Mouse (Mus musculus): ENCODE measurements around the gene Olfr624. TPM values are rescaled to one million over a fixed set of nuclear protein-coding genes. Genes with fewer than 3 reads are reported as not detected.
"Not testable (repeated sequence)": the region's sequence is repeated elsewhere in the genome, so short reads cannot be mapped to it uniquely, and the experiment has no call there.

Olfr624 gene
- under 1 TPM in 1 of 2 experiments, not detected in 1; 0.07 TPM for total RNA-seq (2021)
- long read RNA-seq, experiment 1 = 0 reads
- long read RNA-seq, experiment 2 = 0 reads

DNA sequence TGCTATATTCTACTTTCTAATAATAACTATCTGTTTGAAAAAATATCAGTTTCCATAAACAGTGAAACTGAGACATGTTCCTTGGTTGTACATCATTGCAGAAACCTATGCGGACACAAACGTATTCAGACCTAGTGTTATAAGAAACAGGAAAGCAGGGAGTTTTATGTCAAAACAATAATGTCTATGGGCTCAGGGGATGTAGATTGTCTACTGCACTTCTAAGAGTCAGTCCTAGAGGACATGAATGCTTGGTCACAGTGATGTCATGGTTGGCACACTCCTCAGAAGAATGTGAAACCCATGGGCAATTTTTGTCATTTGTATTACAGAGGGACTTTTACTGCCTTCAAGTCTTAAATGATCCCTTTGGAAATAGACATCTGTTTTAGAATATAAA, at the start of gene Olfr624:
Gene Olfr624, minus strand, starts transcription at position 101 of the 400 bp plus-strand sequence.
- no peak for DNase-seq (ENCODE audit: low spot score in 2 of 2)

- DNase-seq (ENCODE audit: low spot score in 2 of 2) = not testable (repeated sequence)
Measured at GRCm38 (mm10) chr7:103716398-103716797, 45.4 kb upstream of the Olfr624 start.

GRCm38 (mm10) chr7:103714371-103714770, 43.4 kb upstream of the Olfr624 start, which contains the start of gene Olfr243:
Gene Olfr243 (plus strand): TSS chr7:103714671.
- no peak for DNase-seq (ENCODE audit: low spot score in 2 of 2)

GRCm38 (mm10) chr7:103712024-103712423, 41.0 kb upstream of the Olfr624 start:
- no peak for DNase-seq (ENCODE audit: low spot score in 2 of 2)

GRCm38 (mm10) chr7:103699469-103699868, 28.5 kb upstream of the Olfr624 start:
- DNase-seq (ENCODE audit: low spot score in 2 of 2) = no peak

- no peak for DNase-seq (ENCODE audit: low spot score in 2 of 2)
Measured at GRCm38 (mm10) chr7:103682420-103682819, 11.4 kb upstream of the Olfr624 start, which contains the start of gene Olfr625-ps1. Gene Olfr625-ps1 (plus strand): TSS chr7:103682720.

- DNase-seq (ENCODE audit: low spot score in 2 of 2) = no peak
Measured at GRCm38 (mm10) chr7:103663598-103663997, 7.4 kb downstream of the Olfr624 start, which contains the start of gene Olfr623. Gene Olfr623 (minus strand): TSS chr7:103663698.

DNA sequence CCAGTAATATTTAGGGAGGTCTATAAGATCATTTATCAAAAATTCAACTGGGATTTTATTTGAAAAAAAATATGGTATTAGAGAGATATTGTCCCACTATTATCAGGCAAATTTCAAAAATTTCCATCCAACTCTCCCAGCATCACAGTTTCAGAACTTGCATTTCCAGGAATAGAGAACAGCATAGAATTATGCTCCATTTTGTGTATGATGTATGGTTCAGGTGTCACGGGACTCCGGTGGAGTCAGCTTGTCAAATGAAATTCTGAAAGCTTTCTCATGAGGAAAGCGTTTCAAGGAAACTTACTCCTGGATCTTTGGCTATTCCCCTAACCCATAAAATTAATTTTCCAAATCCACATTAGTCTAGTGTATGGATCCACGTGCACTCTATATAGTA, 26.9 kb downstream of the Olfr624 start:
- DNase-seq (ENCODE audit: low spot score in 2 of 2) = no peak

- no peak for DNase-seq (ENCODE audit: low spot score in 2 of 2)
Measured at GRCm38 (mm10) chr7:103642602-103643001, 28.4 kb downstream of the Olfr624 start, which contains the start of gene Olfr622. Gene Olfr622 (minus strand): TSS chr7:103642702.

- no peak for DNase-seq (ENCODE audit: low spot score in 2 of 2)
Measured at GRCm38 (mm10) chr7:103636795-103637194, 34.2 kb downstream of the Olfr624 start.

Other genes with a start within 250 kb of the Olfr624 start
- gene Olfr605, start 225.8 kb downstream of the Olfr624 start, total RNA-seq (2021) = not detected
- not detected for gene Olfr606, start 222.1 kb downstream of the Olfr624 start, total RNA-seq (2021)
- not detected for gene Olfr607, start 207.0 kb downstream of the Olfr624 start, total RNA-seq (2021)
- gene Olfr608, start 201.3 kb downstream of the Olfr624 start, total RNA-seq (2021) = not detected
- not detected for gene Olfr609, start 173.1 kb downstream of the Olfr624 start, total RNA-seq (2021)
- not detected for gene Olfr610, start 159.1 kb downstream of the Olfr624 start, total RNA-seq (2021)
- gene Olfr611, start 150.3 kb downstream of the Olfr624 start, total RNA-seq (2021) = not detected
- not detected for gene Olfr612, start 128.5 kb downstream of the Olfr624 start, total RNA-seq (2021)
- gene Olfr613, start 123.1 kb downstream of the Olfr624 start, total RNA-seq (2021) = not detected
- gene Olfr615, start 115.1 kb downstream of the Olfr624 start, total RNA-seq (2021) = not detected
- gene Olfr616, start 102.0 kb downstream of the Olfr624 start, total RNA-seq (2021) = not detected
- not detected for gene Olfr617, start 98.1 kb downstream of the Olfr624 start, total RNA-seq (2021)
- not detected for gene Olfr618, start 81.1 kb downstream of the Olfr624 start, total RNA-seq (2021)
- gene Olfr619, start 70.6 kb downstream of the Olfr624 start, total RNA-seq (2021) = not detected
- not detected for gene Olfr620, start 58.7 kb downstream of the Olfr624 start, total RNA-seq (2021)
- gene Olfr622, start 28.5 kb downstream of the Olfr624 start, total RNA-seq (2021) = not detected
- gene Olfr623, start 7.5 kb downstream of the Olfr624 start, total RNA-seq (2021) = not detected
- gene Olfr625-ps1, start 11.5 kb upstream of the Olfr624 start, total RNA-seq (2021) = not detected
- not detected for gene Olfr243, start 43.5 kb upstream of the Olfr624 start, total RNA-seq (2021)
- gene Olfr628, start 59.2 kb upstream of the Olfr624 start, total RNA-seq (2021) = not detected
- not detected for gene Olfr629, start 73.8 kb upstream of the Olfr624 start, total RNA-seq (2021)
- gene Olfr630, start 86.1 kb upstream of the Olfr624 start, total RNA-seq (2021) = not detected
- not detected for gene Olfr69, start 100.4 kb upstream of the Olfr624 start, total RNA-seq (2021)
- not detected for gene Olfr68, start 108.5 kb upstream of the Olfr624 start, total RNA-seq (2021)
- not detected for gene Olfr67, start 120.6 kb upstream of the Olfr624 start, total RNA-seq (2021)
- gene Hbb-bt, start 142.8 kb upstream of the Olfr624 start, total RNA-seq (2021) = 10 to 100 TPM; 40.8 to 52.6 TPM
- gene Hbb-bs, start 156.9 kb upstream of the Olfr624 start, total RNA-seq (2021) = 100 to 1,000 TPM; 337 to 460 TPM
- not detected for gene Hbb-bh2, start 169.3 kb upstream of the Olfr624 start, total RNA-seq (2021)
- gene Hbb-bh1, start 172.0 kb upstream of the Olfr624 start, total RNA-seq (2021) = not detected
- gene Hbb-y, start 182.0 kb upstream of the Olfr624 start, total RNA-seq (2021) = not detected
- not detected for gene Olfr66, start 215.1 kb upstream of the Olfr624 start, total RNA-seq (2021)
- gene Olfr64, start 223.3 kb upstream of the Olfr624 start, total RNA-seq (2021) = not detected
- gene Olfr65, start 232.3 kb upstream of the Olfr624 start, total RNA-seq (2021) = not detected

Measured in left cerebral cortex, adult 18-20 months (tissue).